Mouse (Mus musculus) urinary bladder, postnatal 25 days (tissue): ENCODE measurements around the gene Msh4.

ENCODE experiments used
- DNase-seq: peaks from one replicate; pipeline ENCODE4 v3.0.0; 2022; ENCODE audit warnings: low spot score

Msh4 gene

DNA sequence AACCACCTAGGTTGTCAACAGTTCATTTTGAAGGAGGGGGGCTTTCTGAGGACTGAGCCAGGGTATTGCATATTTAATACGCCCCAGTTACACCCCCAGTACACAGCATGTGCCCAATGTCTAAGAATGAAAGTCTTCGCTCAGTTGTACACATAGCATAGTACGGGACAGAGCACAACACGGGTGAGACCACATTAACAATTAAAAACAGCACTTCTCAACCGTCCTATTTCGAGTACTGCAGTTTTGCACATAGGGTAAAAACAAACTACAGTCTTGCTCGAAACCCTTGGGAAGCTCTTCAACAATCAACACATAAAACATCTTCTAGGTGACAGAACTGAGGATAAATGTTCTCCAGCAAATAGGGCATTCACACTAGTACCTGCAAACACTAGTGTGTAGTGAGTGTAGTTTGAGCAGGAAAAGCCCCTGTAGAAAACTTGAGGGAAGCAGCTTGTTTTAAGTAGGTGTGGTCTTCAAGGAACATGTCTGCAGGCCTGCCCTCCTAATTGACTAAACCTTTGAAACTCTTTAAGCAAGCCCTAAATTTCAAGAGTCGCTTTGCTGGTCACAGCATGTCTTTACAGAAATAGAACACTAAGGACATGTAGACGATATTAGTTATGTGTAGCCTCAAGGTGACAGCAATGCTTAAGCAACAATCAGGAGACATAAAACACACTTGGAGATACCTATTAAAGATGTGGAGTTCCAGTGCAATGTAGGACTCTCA lies at the start of gene Msh4:
Msh4 (minus strand) TSS at position 3 of the 736 bp plus-strand sequence.
- DNase-seq, result no peak

DNA sequence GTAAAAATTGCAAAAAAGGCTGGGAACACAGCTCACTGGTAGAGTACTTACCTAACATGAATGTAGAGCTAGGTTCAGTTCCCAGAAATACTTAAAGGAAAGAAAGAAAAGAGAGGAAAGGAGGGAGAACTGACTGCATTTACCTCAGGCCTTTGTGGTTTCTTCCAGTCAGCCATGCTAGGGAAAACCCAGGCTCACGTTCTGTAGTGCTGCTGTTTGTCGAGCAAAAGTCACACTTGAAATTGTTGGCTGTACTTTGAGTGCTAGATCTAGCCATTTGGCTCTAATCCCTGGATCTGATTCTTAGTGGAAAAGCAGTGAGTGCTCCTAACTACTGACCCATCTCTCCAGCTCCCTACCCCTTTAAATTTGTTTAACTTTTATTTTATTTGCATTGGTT lies 42.2 kb upstream of the Msh4 start:
- DNase-seq, result no peak

- no peak for DNase-seq
Measured at GRCm38 (mm10) chr3:153947271-153947670, 41.3 kb upstream of the Msh4 start.

GRCm38 (mm10) chr3:153944335-153944990 lies 38.5 kb upstream of the Msh4 start, which contains the start of gene Acadm:
TSS of gene Acadm (minus strand) at chr3:153944632.
- peak; percentile 97 for DNase-seq

DNA sequence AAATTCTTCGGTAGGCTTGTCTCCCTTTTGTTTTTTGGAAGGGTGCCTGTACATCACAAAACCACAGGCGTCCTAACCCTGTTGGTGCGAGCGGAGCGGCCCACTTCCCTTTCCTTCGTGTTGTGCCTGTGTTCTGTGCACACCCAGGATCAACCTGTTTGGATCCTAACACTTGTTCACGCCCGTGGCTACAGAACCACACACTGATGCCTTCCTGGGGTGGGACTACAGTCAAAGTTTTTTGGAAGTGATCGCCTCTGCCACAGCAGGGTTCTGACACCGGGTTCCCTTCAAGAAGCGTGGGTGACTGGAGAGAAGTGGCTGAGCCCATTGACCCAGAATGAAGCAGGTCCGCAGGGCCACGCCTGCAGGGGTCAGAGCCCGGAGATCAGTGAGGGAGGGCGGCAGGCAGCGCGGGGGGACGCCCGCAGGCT lies 38.0 kb upstream of the Msh4 start:
- no peak for DNase-seq

GRCm38 (mm10) chr3:153943003-153943640 lies 37.2 kb upstream of the Msh4 start:
- no peak for DNase-seq

DNA sequence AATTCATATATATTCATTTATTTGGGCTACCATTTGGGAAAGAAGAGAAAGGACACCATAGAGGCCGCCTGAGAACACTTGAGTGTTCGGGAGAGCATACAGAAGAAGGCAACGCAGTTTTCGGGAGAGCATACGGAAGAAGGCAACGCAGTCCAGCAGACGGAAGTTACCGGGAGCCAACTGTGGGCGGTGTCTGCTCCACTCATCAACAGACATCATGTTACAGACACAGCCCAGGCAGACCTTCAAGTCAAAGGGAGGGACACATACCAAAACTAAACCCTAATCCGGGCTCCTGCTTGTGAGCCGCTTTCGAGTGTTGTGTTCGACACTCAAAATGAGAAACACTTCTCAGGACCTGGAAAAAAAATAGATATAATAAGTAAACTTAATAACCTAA lies 35.7 kb upstream of the Msh4 start:
- no peak for DNase-seq

- DNase-seq, result no peak
Measured at GRCm38 (mm10) chr3:153940486-153940885, 34.5 kb upstream of the Msh4 start.

DNA sequence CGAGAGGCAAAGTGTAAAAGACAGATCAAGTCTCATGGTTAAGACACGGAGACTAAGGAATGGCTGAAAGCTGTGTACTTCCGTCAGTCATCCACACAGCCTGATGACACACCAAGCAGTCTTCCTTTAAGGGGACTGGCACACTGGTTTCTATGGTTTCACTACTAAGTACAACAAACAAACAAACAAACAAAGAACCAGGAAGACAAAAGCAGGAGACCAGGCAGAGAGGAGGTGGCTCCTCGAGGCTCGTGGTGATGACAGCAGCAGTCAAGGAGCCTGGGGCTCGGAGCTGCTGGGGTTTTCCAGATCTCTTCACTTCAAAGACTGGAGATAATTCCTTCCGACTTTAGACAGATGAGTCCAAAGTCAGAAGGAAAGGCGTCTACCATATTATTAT lies 34.1 kb upstream of the Msh4 start:
- no peak for DNase-seq

GRCm38 (mm10) chr3:153937116-153937810 lies 31.3 kb upstream of the Msh4 start:
- no peak for DNase-seq

- DNase-seq, result no peak
Measured at GRCm38 (mm10) chr3:153935878-153936277, 29.9 kb upstream of the Msh4 start.

- no peak for DNase-seq
Measured at GRCm38 (mm10) chr3:153932461-153932860, 26.5 kb upstream of the Msh4 start.

DNA sequence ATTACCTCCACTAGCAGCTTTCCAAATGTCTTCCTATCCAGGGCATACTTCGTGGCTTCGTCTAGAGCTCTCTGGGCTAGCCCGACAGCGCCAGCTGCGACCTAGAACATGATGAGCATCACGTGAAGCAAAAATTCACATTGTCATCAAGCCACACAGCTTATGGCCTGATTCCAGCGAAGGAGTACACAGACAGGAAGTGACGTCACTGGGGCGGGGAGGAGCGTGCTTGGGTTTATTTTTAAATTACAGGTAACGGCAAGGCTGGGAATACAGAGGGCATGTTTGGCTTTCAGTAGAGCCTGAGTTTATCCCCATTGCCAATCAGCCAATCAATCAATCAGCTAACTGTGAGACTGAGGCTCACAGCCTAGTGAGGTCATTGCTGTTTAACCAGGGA lies 23.6 kb upstream of the Msh4 start:
- DNase-seq, result no peak

DNA sequence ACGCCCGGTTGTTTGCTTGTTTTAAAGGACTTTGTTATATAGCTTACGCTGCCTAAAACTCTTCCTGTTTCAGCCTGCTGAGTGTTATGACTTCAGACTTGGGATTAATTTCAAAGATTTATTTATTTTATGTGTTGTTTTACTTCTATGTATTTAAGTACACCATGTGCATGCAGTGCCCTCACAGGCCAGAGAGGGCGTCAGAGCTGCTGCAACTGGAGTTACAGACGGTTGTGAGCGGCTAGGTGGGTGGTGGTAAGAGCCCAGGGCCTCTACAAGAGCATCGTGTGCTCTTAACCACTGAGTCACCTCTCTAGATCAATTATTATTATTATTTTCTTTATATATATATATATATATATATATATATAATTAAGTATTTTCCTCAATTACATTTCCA lies 20.4 kb upstream of the Msh4 start:
- no peak for DNase-seq

DNA sequence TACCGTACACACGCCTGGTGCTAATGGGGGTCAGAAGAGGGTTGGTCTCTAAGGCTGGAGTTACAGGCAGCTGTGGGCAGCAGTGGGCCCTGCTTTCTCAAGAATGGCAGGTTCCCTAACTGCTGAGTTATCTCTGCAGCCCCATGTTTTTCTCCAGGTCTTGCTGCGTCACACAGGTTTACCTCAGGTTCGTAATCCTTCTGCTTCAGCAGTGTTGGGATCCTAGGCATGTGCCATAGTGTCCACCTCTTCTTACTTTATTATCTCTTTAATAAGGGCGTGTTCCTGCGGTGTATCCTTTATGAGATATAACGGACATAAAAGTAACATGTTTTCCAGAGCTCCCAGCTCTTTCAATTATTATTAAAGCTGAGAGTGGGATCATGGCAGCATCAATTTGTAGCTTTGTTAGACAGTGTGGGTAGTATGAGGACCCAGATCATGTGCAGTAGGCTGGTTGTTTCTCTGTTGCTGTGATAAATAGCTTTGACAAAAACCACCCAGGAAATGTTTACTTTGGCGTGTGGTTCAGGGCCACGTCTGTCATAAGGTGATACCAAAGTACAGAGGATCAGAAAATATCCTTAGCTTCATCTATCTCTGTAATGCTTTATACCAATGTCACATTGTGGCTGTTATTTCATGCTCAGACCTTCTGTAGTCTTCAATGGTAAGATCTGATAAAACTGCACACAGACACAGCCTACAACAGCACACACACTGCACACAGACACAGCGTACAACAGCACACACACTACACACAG lies 15.4 kb upstream of the Msh4 start:
- no peak for DNase-seq

DNA sequence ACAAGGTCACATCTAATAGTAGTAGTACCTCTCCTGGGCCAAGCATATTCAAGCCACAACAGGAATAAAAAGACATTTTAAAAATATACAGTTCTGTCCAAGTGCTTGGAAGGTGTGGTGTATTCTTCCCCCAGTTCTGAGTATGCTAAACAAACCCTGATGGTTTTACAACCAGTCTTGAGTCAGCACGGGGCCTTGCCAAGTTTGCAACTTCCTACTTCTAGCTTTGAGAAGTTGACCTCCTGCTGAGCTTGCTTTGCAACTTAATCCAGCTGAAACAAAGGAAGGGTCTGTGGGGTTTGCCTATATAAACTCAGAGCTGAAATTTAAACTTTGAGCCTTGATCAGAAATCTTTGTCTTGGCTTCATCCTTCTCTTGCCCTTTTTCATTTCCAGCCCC lies 11.3 kb upstream of the Msh4 start:
- DNase-seq, result no peak

DNA sequence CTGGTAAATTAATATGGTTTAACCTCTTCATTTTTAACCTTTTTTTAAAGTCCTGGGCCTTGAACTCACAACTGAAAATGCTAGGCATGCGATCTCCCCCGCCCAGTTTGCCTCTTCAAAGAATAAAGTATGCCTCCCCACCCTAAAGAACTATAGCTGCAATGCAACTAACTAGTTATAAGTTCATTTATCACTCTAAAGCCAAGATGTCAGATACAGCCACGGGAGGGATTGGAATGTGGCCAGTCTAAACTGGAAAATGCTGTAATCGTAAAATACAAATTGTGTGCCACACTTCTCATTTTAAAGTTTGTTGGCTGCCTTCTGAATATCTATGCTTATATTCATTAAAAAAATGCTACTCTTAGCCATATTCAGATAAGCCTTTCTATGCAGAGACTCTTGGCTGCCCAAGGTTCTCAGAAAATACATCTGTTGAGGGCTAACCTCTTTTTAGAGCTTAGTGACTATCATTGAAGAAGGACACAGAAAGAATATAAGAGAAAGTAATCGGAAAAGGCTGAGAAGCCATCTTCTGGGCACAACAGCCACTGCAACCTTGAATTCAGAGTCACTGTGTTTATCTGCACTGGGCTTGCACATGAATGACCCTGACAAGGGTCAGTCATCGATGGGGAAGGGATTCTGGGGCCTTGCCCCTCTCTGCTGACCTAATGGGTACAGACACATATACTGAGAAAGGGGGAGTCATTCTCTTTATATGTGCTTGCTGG lies 7.7 kb upstream of the Msh4 start:
- no peak for DNase-seq

- peak; percentile 96 for DNase-seq
Measured at GRCm38 (mm10) chr3:153912546-153913509, 6.9 kb upstream of the Msh4 start, which contains the start of gene Rabggtb. TSS of gene Rabggtb (minus strand) at chr3:153913009.

GRCm38 (mm10) chr3:153911882-153912440 lies 6.0 kb upstream of the Msh4 start:
- DNase-seq, result no peak
